Mouse (Mus musculus): ENCODE data around the gene Atp4a.

Gene Atp4a

DNA sequence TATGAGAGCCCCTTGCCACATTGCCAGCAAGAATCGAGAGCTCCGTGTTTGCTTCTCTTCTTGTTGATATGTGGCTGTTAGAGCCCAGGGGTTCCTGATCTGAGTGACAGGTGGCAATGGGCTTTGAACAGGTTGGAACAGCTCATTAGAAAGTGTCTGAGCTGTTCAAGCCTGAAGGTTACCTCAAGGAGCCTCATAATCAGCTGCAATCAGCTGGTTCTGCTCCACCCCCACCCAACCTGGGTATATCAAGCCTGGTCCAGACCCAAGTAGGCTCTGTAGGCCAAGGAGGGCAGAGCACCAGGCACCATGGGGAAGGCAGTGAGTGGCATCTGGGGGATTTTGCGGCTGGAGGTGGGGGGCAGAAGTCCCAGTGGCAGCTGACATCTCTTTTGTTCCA is at the start of gene Atp4a:
Atp4a (plus strand) TSS at position 268 of the 400 bp plus-strand sequence.
- no peak for DNase-seq (ENCODE audit: low spot score in 2 of 2)

DNA sequence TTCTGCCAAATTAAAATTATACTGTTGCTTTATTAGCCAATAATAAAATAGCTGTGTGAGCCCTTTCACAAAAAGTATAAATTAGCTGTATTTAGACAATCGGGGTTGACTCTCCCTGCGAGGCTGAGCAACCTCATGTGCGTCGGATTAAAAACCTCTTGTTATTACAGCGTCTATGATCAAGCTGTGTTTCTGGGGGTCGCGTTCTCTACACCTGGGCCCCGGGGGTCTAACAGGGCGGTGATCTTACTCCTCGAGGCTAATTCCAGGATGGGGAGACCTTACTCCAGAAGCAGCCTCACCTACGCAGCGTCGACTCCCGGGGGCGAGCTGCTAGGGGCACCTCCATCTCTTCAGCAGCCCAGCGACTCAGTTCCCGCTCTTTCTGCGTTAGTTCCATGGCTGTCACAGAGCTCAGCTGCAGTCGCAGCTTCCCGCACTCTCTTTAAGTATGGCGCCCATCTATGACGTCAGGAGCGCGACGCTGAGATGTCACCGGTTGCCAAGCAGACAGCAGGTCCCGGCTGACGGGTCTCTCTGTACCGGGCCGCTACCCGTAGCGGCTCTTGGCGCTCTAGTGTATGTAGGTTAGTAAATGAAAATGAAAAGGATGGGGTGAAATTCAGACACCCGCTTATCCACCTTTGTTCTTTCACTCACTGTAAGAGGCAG is 47.3 kb upstream of the Atp4a start, which contains the start of gene Haus5:
Haus5 (minus strand) TSS at position 466 of the 672 bp plus-strand sequence.
- peak; percentile 90 to 93 for DNase-seq (ENCODE audit: low spot score in 2 of 2)

DNA sequence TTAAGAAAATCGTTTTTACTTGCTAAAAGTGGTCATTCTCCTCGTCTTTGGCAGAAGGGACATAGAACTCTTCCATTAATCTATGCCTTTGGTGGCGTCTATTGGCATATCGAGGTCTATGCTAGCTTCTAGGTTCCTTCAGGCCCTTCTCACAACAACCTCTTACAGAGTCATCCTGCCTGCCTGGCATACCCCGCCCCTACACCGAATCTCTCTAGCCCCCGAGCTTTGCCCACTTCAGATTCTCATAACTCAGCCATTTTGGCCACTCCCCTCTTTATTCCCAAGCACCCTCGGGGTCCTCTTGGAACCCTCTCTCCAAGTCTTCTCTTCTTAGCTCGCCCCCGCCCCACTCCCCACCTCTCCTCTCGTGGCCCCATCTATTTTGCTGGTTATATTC is 46.7 kb upstream of the Atp4a start:
- DNase-seq (ENCODE audit: low spot score in 2 of 2): no peak

DNA sequence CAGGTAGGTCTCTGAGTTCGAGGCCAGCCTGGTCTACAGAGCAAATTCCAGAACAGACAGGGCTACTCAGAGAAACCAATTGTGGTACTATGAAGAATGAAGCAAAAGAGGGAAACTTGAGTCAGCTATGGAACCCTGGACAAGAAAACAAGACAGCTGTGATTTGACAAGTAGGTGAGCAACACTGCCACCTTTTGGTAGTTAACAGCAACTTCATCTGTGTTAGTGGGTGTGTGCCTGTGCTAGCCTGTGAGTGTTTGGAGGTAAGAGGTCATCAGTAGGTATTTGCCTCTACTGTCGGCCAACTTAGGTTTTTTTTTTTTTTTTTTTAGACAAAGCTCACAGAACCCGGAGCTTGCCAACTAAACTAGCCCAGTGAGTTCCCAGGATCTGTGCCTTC is 42.8 kb upstream of the Atp4a start:
- peak in 1 of 2 experiments; percentile 21 for DNase-seq (ENCODE audit: low spot score in 2 of 2)

DNA sequence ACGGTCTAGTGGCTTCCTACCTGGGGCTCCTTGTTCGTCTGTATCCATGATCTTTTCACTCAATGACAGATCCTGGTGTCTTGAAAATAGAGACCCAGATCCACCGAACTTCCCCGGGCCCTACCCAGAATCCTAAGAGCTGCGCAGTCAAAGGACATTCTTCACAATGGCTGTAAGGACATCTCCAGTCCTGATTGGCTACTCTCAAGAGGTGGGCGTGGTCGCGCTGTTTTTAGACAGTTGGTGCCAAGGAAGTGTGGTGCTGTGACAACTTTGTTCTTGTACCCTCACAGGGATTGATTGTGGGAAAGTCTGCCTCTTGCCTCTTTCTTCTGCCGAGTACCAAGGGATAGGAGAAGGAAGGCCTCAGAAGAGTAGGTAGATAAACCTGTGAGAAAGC is 40.5 kb upstream of the Atp4a start, which contains the start of gene Pmis2:
Pmis2 (minus strand) TSS at position 126 of the 400 bp plus-strand sequence.
- no peak for DNase-seq (ENCODE audit: low spot score in 2 of 2)

DNA sequence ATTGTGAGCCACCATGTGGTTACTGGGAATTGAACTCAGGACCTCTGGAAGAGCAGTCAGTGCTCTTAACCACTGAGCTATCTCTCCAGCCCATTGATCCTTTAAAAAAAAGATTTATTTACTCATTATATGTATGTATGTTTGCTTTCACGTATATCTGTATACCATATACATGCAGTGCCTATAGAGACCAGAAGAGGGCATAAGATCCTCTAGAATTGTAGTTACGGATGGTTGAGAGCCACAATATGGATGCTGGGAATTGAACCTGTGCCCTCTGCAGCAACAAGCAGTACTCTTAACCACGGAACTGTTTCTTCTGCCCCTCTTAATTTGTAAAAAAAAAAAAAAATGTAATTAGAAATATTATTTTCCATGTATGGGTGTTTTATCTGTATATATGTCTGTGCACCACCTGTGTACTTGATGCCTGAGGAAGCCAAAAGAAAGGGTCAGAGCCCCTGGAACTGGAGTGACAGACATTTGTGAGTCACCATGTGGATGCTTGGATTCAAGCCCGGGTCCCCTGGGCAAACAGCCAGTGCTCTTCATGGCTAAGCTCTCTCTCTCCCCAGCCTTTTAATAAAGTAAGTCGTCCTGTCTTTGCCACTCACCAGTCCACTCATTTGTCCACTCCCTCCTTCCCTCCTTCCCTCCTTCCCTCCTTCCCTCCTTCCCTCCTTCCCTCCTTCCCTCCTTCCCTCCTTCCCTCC is 33.6 kb upstream of the Atp4a start:
- DNase-seq (ENCODE audit: low spot score in 2 of 2): no peak

DNA sequence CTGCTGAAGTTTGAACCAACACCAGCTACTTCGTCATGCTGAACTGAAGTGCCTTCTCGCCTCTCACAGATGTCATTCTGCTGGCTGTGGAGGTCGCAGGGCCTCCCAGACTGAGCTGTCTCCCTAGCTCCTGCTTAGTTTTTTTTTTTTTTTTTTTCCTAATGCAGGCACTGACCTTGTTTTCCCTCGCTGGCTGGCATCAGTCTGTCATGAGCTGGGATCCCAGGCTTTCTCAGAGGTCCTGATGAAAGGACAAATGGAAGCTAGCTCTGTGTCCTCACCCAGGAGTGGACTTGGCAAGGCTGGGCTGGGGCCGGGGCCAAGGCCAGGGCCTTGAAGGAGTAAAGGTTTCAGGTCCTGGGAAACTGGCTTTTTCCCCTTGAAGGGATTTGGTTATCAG is 30.1 kb upstream of the Atp4a start:
- no peak for DNase-seq (ENCODE audit: low spot score in 2 of 2)

DNA sequence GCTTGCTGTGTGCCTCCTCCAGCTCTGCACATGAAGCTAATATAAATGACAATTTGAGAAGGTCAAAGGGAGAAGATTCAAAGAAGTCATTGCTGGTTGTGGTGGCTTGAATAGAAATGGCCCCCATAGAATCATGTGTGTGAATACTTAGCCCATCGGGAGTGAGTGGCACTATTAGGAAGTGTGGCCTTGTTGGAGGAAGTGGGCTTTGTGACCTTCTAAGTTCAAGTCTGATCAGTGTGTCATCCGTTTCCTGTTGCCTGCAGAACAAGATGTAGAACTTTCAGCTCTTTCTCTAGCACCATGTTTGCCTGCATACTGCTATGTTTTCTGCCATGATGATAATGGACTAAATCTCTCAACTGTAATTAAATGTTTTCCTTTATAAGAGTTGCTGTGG is 28.6 kb upstream of the Atp4a start:
- no peak for DNase-seq (ENCODE audit: low spot score in 2 of 2)

DNA sequence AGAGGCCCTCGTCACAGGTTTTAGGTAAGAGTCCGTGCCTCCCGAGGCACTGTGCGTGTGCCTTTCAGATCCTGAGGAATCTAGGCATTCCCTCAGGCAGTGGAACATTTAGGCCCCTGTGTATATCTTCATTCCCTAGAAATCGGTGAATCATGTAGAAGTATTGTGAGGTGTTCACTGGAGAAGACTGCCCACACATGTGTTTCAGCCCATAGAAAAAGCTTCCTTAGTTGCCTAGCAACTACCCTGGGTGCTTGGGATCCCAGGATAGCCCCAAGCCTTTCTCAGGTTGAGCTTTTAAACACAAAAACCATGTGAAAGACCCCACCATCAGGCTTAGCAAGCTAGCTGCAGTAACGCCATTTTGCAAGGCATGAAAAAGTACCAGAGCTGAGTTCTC is 23.7 kb upstream of the Atp4a start:
- DNase-seq (ENCODE audit: low spot score in 2 of 2): no peak

DNA sequence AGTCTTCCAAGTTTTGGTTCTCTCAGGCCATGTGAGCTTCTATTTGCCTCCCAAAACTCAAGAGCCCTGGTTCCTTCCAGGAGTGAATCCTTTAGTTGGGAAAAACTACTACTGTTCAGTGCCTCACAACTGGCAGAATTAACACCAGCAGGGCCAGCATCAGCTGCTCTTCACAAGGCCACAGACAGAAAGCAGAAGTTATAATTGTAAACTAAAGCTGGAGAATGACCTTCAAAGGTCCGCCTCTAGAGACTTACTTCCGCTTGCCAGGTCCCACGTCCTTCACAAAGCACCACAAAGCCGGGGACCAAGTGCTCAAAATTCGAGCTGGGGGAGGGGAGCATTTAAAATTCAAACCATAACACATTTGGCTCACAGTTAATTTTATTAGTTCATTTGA is 13.9 kb upstream of the Atp4a start:
- DNase-seq (ENCODE audit: low spot score in 2 of 2): peak in 1 of 2 experiments; percentile 39

DNA sequence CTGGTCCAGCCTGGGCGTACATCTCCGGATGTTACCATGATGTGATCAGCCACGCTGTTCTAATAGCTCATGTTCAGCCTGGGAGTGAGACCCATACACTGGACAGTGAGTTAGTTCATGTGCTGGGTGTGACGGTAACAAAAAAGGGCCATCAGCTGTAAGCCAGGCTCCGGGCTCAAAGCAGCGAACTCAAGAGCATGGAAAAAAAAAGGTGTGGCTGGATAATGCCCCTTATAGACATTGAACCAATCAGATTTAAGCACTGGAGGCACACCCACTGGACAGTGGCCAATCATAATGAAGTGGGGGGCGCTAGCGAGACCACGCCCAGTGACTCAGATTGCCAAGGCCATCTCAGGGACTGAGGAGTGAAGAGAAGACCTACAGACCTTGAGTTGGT is 13.4 kb upstream of the Atp4a start, which contains the start of gene 2200002J24Rik:
2200002J24Rik (plus strand) TSS at position 338 of the 400 bp plus-strand sequence.
- DNase-seq (ENCODE audit: low spot score in 2 of 2): no peak

DNA sequence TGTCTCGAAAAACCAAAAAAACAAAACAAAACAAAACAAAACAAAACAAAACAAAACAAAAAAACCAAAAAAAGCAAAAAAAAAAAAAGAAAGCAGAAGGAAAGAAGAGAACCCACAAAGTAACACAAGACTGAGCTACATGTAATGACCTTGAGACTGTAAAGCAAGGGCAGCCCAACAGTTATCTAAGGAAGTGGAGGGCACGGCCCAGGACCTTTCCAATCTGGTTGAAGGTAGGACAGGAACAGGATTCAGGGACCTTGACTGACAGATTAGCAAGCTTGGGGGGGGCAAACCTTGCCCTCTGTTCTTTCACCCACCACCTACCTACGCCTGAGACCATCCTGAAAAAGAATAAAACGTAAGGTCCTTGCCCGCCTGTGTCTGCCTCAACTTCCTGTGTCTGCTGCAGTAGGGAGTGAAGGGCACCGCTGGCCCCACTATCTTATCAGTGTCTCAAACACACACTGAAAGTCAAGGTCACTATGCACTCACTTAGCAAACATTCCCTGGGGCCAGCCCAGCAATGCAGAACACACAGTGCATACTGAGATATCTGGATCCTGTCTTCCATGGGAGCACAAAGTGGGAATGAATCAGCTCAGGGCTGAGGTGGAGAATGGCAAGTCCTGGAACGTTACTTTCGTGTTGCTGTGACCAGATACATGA is 5.7 kb upstream of the Atp4a start:
- DNase-seq (ENCODE audit: low spot score in 2 of 2): no peak

DNA sequence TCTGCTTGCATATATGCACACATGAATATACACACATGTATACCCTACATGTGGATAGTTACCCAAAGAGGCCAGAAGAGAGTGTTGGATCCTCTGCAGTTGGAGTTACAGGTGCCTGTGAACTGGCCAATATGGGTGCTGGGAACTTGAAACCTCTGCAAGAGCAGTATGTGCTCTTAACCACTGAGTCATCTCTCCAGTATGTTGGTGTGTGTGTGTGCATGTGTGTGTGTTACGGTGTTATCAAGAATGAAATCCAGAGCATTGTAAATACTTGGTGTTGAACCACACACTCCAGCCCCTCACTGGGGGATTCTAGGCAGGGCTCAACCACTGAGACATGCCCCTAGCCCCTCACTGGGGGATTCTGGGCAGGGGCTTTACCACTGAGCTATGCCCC is 4.6 kb upstream of the Atp4a start:
- DNase-seq (ENCODE audit: low spot score in 2 of 2): no peak

DNA sequence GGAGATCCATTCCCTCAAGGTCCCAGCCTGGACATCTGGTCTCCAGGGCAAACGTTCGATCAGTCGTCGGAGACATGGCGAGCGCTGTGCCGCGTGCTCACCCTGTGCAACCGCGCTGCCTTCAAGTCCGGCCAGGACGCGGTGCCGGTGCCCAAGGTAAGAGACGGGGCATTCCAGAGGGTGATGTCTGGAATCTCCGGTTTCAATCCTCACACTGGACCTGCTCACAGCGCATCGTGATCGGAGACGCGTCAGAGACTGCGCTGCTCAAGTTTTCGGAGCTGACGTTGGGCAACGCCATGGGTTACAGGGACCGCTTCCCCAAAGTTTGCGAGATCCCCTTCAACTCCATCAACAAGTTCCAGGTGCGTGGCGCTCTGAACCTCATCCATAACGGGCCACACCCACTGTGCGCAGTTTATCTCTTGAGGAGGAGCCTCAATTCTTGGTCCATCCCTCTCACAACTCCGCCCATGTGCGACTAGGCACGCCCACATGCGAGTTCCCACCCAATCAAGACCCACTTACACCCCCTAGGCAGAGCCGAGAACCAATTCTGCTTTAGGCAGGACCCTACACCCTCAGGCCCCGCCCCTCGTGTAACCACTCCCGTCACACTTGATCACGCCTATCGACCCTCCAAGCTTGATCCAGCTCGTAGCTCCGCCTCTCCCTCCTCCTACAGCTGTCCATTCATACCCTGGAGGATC is 5.2 kb downstream of the Atp4a start:
- DNase-seq (ENCODE audit: low spot score in 2 of 2): peak; percentile 55 to 77

DNA sequence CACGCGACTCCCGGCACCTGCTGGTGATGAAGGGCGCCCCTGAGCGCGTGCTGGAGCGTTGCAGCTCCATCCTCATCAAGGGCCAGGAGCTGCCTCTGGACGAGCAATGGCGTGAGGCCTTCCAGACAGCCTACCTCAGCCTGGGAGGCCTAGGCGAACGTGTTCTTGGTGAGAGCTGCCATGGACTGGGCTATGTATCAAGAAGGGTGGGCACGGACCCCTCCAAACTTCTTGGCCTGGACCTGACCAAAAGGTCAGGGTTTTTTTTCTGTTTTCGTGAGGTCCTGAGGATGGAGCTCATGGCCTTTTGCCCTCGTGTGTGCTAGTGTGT is 5.7 kb downstream of the Atp4a start:
- DNase-seq (ENCODE audit: low spot score in 2 of 2): no peak

DNA sequence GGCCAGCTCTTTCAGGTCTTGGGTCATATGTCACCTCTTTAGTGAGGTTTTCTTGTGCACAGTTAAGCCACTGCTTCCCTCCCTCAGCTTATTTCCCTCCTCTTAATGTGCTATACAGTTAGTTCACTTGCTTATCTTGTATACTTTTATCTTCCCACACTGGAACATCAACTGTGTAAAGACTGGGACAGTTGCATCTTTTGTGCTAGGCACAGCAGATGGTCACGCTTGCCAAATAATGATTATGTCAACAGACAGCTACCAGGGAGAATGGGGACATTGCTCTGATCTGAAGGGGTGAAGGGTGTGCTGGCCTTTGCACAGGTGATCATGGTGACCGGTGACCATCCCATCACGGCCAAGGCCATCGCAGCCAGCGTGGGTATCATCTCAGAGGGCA is 7.7 kb downstream of the Atp4a start:
- no peak for DNase-seq (ENCODE audit: low spot score in 2 of 2)

DNA sequence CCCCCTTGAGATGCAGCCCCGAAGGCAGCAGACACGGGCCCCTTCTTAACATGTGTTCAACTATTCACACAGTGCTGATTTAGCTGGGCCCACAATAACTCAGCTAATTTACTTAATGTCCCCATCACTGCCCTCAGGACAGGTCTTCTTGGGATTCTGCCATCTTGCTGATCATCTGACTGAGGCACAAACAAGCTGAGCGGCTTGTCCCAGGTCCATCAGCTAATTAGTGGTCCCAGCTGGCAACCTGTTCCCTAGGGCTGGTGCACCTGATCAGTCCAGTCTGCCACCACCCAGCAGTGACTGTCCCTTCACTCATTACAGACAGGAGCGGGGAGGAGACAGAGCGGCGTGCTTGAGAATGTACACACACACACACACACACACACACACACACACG is 9.3 kb downstream of the Atp4a start:
- DNase-seq (ENCODE audit: low spot score in 2 of 2): no peak

DNA sequence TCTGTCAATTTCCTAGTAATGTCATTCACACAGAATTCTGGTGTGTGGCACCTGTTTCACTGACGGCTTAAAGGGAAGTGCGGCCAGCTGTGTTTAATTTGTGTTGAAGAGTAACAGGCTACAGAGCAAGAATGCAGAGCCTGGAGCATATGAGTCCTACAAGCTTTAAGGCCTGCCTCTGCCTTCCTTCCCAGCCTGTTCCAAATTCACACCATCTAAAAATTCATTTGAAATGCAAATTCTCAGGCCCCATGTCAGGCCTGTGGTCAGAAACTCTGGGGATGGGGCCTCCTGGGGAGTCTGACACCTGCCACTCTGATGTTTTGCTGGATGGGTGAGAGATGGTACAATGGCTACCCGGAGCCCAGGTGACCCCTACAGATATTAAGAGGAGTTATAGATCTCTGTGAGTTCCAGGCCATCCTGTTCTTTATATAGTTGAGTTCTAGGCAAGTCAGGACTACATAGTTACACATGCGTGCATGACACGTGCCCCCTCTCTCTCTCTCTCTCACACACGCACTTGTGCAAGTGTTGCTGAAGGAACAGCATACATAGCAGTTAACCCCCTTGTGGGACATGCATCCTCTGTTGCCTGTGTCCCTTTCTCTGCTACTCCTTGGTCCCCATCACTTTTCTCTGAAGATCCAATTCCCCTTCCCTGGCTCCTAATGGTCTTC is 11.4 kb downstream of the Atp4a start:
- DNase-seq (ENCODE audit: low spot score in 2 of 2): no peak

DNA sequence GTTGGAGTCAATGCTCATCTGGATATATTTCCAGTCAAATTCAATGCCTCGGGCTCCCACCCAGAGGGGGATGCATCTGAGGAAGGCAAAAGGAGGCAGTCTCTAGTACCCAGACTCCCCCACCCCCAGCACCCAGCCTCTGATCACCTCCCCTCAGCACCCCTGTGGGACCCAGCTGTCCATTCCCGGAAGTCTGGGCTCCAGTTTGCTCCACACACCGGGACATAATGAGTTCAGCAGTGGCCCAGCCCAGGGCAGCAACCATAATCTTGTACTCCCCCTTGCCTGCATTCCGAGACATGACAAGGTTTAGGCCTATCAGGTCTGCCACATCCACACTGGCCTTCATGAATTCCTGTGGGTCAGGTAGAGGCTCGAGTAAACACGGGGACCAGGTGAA is 16.2 kb downstream of the Atp4a start:
- no peak for DNase-seq (ENCODE audit: low spot score in 2 of 2)

DNA sequence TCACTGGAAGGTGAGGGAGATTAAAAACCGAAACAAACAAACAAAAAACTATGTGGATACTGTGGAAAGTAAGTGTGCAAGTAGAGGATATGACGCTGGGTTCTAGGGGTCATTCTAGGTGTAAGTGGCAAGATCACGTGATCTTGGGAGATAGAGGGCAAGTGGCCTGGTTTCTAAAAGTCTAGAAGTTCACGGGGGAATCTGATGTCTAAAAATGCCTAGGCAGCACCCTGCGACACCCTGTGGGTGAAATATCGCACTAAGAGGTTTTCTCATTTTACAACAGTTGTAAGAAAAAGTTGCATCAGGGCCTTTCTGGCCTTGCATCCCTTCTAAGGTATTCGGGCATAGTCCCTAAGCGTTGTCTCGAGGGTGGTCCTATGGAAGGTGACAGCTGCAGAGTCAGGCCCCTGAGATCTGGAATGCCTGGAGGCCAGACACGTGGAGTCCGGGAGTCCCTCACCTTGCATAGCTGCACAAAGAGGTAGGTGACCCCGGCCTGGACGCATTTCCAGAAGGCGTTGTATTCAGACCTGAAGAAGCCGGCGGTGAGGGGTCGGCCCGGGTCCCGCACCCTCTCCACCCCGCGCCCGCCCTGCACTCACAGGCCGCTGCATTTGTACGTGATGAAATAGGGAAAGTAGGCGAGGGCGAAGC is 16.9 kb downstream of the Atp4a start:
- no peak for DNase-seq (ENCODE audit: low spot score in 2 of 2)

DNA sequence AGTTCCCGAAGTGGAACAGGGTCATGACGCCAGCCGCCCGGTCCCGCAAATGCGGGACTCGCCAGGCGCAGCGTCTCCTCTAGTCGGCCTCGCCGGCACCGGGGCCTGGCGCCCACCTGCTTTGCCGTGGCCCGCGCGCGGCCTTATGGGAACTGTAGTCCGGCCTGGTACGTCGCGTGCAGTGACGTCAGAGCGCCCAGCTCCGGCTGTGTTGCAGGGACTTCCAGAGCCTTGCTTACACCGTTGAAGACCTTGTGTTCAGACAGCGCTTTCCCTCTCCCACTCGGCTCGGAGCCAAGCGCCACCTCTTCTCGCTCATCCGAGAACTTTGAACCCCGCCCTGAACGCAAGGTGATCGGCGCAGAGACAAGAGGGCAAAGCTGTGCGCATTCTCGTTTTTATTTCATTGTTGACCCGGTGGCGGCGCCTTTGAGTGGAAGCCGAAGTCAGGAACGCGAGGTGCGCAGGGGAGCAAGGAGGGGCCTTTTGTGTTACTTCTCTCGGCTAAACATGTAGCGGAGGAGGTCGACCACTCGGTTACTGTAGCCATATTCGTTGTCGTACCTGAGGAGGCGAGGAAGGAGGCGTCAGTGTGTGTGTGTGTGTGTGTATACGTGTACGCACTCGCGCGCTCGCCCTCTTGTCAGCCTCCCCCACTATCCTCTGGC is 17.5 kb downstream of the Atp4a start, which contains the start of gene Tmem147:
Tmem147 (minus strand) TSS at position 145 of the 668 bp plus-strand sequence.
- peak; percentile 81 to 89 for DNase-seq (ENCODE audit: low spot score in 2 of 2)

All from natural killer cell, adult 2 months (primary cell).